Mouse (Mus musculus) MEL (cell line): ENCODE measurements around the gene Hdgf. TPM values are rescaled to one million over a fixed set of nuclear protein-coding genes. Genes with fewer than 3 reads are reported as not detected.

Experiments
- DNase-seq: peaks from one replicate; pipeline ENCODE4 v3.0.0; 2011; ENCODE audit warnings: low read depth, low spot score
- H3K27ac ChIP-seq: 2 replicates; pipeline ENCODE4 v1.5.1; 2012; ENCODE audit warnings: low read depth, mild to moderate bottlenecking, control low read depth, low read length, moderate library complexity; ENCODE audit not compliant: control insufficient read depth
- H3K27me3 ChIP-seq, 2 experiments: fragments of 150-350 bp in 1 of 2; sonication (generic) in 1 of 2; 2 replicates each; pipeline ENCODE4 v1.6.1; 2012; ENCODE audit warnings: low read length in 2 of 2, mild to moderate bottlenecking in 2 of 2, improper control_type of control experiment in 1 of 2, moderate library complexity in 1 of 2; ENCODE audit not compliant: insufficient read depth in 2 of 2, control insufficient read depth in 1 of 2
- H3K36me3 ChIP-seq, 2 experiments: 2 replicates each; pipeline ENCODE4 v1.6.1; 2012 to 2014; ENCODE audit warnings: low read length in 2 of 2, improper control_type of control experiment in 1 of 2, inconsistent platforms in 1 of 2, mild to moderate bottlenecking in 1 of 2; ENCODE audit not compliant: insufficient read depth in 2 of 2, control insufficient read depth in 1 of 2
- H3K4me1 ChIP-seq, 2 experiments: fragments of 150-350 bp in 1 of 2; sonication (generic) in 1 of 2; 2 replicates each; pipeline ENCODE4 v1.6.1; 2012; ENCODE audit warnings: low read length in 2 of 2, improper control_type of control experiment in 1 of 2, mild to moderate bottlenecking in 1 of 2; ENCODE audit not compliant: insufficient read depth in 2 of 2, control insufficient read depth in 1 of 2
- H3K4me3 ChIP-seq, 2 experiments: fragments of 150-350 bp in 1 of 2; sonication (generic) in 1 of 2; 2 replicates each; pipeline ENCODE4 v1.5.1; 2012; ENCODE audit warnings: low read depth in 2 of 2, low read length in 2 of 2, mild to moderate bottlenecking in 2 of 2, moderate library complexity in 2 of 2, control low read depth in 1 of 2, improper control_type of control experiment in 1 of 2; ENCODE audit not compliant: control insufficient read depth in 1 of 2, insufficient read depth in 1 of 2
- H3K79me2 ChIP-seq: 2 replicates; pipeline ENCODE4 v1.6.1; 2012; ENCODE audit warnings: mild to moderate bottlenecking, low read length, moderate library complexity; ENCODE audit not compliant: control insufficient read depth, poor library complexity, insufficient read depth
- H3K9ac ChIP-seq: 2 replicates; pipeline ENCODE4 v1.6.1; 2012; ENCODE audit warnings: low read depth, mild to moderate bottlenecking, control low read depth, low read length, moderate library complexity; ENCODE audit not compliant: control insufficient read depth, poor library complexity, severe bottlenecking
- H3K9me3 ChIP-seq: fragments of 150-350 bp; sonication (generic); replicated peaks from 2 replicates; pipeline ENCODE4 v1.6.1; 2012; ENCODE audit warnings: mild to moderate bottlenecking, low read length, improper control_type of control experiment, moderate library complexity; ENCODE audit not compliant: insufficient read depth
- BHLHE40 ChIP-seq: IDR thresholded peaks from 2 replicates; pipeline ENCODE4 v1.6.1; 2012; ENCODE audit warnings: low read depth, mild to moderate bottlenecking, inconsistent platforms, low read length, improper control_type of control experiment, borderline replicate concordance
- CTCF ChIP-seq, 3 experiments: IDR thresholded peaks in 2 of 3; conservative IDR thresholded peaks in 1 of 3; 2 replicates each; pipeline ENCODE4 v1.5.1; 2011 to 2012; ENCODE audit warnings: low read length in 3 of 3, low read depth in 2 of 3, mild to moderate bottlenecking in 2 of 3, improper control_type of control experiment in 1 of 3, inconsistent platforms in 1 of 3, mixed read lengths in 1 of 3, moderate library complexity in 1 of 3; ENCODE audit not compliant: control insufficient read depth in 1 of 3, insufficient read depth in 1 of 3, poor library complexity in 1 of 3, severe bottlenecking in 1 of 3
- EP300 ChIP-seq, 2 experiments: IDR thresholded peaks; 2 replicates each; pipeline ENCODE4 v1.6.1; 2011; ENCODE audit warnings: improper control_type of control experiment in 2 of 2, low read length in 2 of 2, low read depth in 1 of 2, mild to moderate bottlenecking in 1 of 2
- ETS1 ChIP-seq: IDR thresholded peaks from 2 replicates; pipeline ENCODE4 v1.6.1; 2012; ENCODE audit warnings: low read depth, mild to moderate bottlenecking, inconsistent platforms, low read length, improper control_type of control experiment, moderate library complexity
- GATA1 ChIP-seq: IDR thresholded peaks from 2 replicates; pipeline ENCODE4 v1.6.1; 2011; ENCODE audit warnings: low read depth, low read length, improper control_type of control experiment
- JUND ChIP-seq: IDR thresholded peaks from 2 replicates; pipeline ENCODE4 v1.6.1; 2011; ENCODE audit warnings: low read depth, mild to moderate bottlenecking, improper control_type of control experiment, low read length
- KAT2A ChIP-seq: conservative IDR thresholded peaks from 2 replicates; pipeline ENCODE4 v1.6.1; 2012; ENCODE audit warnings: low read depth, low read length, improper control_type of control experiment, inconsistent platforms
- MAFK ChIP-seq: IDR thresholded peaks from 2 replicates; pipeline ENCODE4 v1.6.1; 2011; ENCODE audit warnings: low read depth, mild to moderate bottlenecking, low read length, improper control_type of control experiment, borderline replicate concordance
- MAZ ChIP-seq: IDR thresholded peaks from 2 replicates; pipeline ENCODE4 v1.6.1; 2012; ENCODE audit warnings: low read depth, mild to moderate bottlenecking, inconsistent platforms, low read length, improper control_type of control experiment
- MXI1 ChIP-seq: IDR thresholded peaks from 2 replicates; pipeline ENCODE4 v1.6.1; 2011; ENCODE audit warnings: mild to moderate bottlenecking, low read depth, low read length, improper control_type of control experiment
- POLR2A ChIP-seq, 2 experiments: IDR thresholded peaks; 2 replicates each; pipeline ENCODE4 v1.6.1; 2011 to 2012; ENCODE audit warnings: low read length in 2 of 2, mild to moderate bottlenecking in 2 of 2, control low read depth in 1 of 2, improper control_type of control experiment in 1 of 2, low read depth in 1 of 2, moderate library complexity in 1 of 2; ENCODE audit not compliant: control insufficient read depth in 1 of 2, insufficient read depth in 1 of 2, poor library complexity in 1 of 2
- RCOR1 ChIP-seq: IDR thresholded peaks from 2 replicates; pipeline ENCODE4 v1.6.1; 2012; ENCODE audit warnings: low read depth, mild to moderate bottlenecking, inconsistent platforms, low read length, improper control_type of control experiment
- UBTF ChIP-seq: IDR thresholded peaks from 2 replicates; pipeline ENCODE4 v1.6.1; 2012; ENCODE audit warnings: low read depth, mild to moderate bottlenecking, inconsistent platforms, low read length, improper control_type of control experiment, moderate library complexity, borderline replicate concordance; ENCODE audit not compliant: insufficient read depth
- USF1 ChIP-seq: IDR thresholded peaks from 2 replicates; pipeline ENCODE4 v1.6.1; 2014; ENCODE audit warnings: low read depth, mild to moderate bottlenecking, inconsistent platforms, low read length, improper control_type of control experiment, moderate library complexity
- ZKSCAN1 ChIP-seq: IDR thresholded peaks from 2 replicates; pipeline ENCODE4 v1.6.1; 2012; ENCODE audit warnings: low read depth, mild to moderate bottlenecking, inconsistent platforms, low read length, improper control_type of control experiment, moderate library complexity
- ZNF384 ChIP-seq: IDR thresholded peaks from 2 replicates; pipeline ENCODE4 v1.6.1; 2012; ENCODE audit warnings: low read depth, mild to moderate bottlenecking, inconsistent platforms, low read length, improper control_type of control experiment
- polyA plus RNA-seq, 2 experiments: library from polyadenylated mRNA; stranded (reverse) in 1 of 2; unstranded in 1 of 2; fragments of >175 nt in 1 of 2; fragments of >200 nt in 1 of 2; gene quantifications; 2 replicates each; pipeline versions ENCODE4 v1.2.1 to v1.2.4; 2012; ENCODE audit warnings: low replicate concordance in 2 of 2, low read depth in 1 of 2; ENCODE audit not compliant: insufficient read length in 2 of 2, insufficient read depth in 1 of 2, missing spikeins in 1 of 2
- total RNA-seq: library from RNA; depleted of rRNA; stranded (reverse); fragments of 300-350 nt; gene quantifications from 2 replicates; pipeline ENCODE4 v1.2.3, GENCODE M21; 2012

The Hdgf gene
- total and polyA plus RNA-seq, 3 experiments = 369 to 1,503 (median 519) TPM

DNA sequence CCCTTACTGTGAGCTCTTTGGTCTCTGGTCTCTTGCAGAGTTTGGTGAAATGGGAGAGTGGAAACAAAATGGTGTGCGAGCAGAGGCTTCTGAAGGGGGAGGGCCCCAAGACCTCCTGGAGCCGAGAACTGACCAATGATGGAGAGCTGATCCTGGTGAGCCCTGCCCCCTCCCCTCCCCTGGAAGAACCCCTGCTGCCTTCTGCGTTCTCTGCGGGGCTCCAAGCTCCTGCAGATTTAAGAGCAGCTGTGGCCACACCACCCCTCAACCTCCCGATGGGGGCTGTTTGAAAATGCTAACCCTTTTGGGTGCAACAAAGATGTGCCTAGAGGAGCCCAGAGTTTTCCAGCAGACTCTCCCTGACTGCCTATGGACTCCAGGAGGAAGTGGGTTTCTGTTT, 46.3 kb downstream of the Hdgf start:
- TF ChIP-seq EP300 (IDR thresholded peaks at IDR 0.05; ENCODE audit: low read depth in 1 of 2, low read length in 2 of 2) (no peak), ETS1 (no peak), JUND (no peak)
- Histone ChIP-seq H3K4me3 (no peak overlapping the region), H3K27me3 (no peaks in the 10 kb centered on the region)

DNA sequence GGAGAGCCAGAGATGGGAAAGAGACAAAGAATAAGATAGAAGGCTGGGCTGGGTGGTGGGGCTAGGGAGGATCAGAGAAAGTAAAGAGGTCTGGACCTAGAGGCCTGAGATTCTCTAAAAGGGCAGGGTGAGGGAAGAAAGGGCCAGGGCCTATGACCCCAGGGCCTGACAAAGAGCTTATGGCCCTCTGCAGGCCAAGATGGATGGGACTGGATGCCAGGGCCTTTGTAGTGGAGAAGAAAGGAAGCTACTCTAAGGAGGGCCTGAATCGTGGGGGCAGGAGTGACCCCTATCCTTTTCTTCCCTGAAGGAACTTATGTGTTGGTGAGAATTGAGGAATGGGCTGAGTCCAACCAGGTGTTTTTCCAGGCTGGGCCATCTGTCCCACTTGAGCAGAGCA, 51.9 kb downstream of the Hdgf start:
- Histone ChIP-seq H3K9ac (no peak overlapping the region), H3K4me3 (no peak overlapping the region), H3K27me3 (no peaks in the 10 kb centered on the region), H3K27ac (no peak overlapping the region), H3K36me3 (no peaks in the 10 kb centered on the region), H3K9me3 (no peaks in the 10 kb centered on the region), H3K79me2 (no peaks in the 10 kb centered on the region), H3K4me1 (peaks cover 0 to 10% of the 10 kb centered on the region in 2 experiments; a peak in 2 of 4 replicates)
- DNase-seq = no peak
- TF ChIP-seq CTCF (IDR thresholded peaks at IDR 0.05 in 2 of 3, conservative IDR thresholded peaks at IDR 0.05 in 1 of 3; ENCODE audit: control insufficient read depth in 1 of 3, insufficient read depth in 1 of 3, low read depth in 2 of 3, low read length in 3 of 3, poor library complexity in 1 of 3, severe bottlenecking in 1 of 3) (no peak), RCOR1 (no peak), MXI1 (no peak), BHLHE40 (no peak), POLR2A (IDR thresholded peaks at IDR 0.05; ENCODE audit: control insufficient read depth in 1 of 2, insufficient read depth in 1 of 2, low read depth in 1 of 2, low read length in 2 of 2, poor library complexity in 1 of 2) (no peak), KAT2A (no peak), UBTF (no peak), ZKSCAN1 (no peak)

More for the DNA sequence above, 46.3 kb downstream of the Hdgf start:
- Histone ChIP-seq H3K4me1 (no peaks in the 10 kb centered on the region), H3K9me3 (no peaks in the 10 kb centered on the region), H3K36me3 (no peaks in the 10 kb centered on the region), H3K9ac (no peak overlapping the region), H3K27ac (no peak overlapping the region), H3K79me2 (no peaks in the 10 kb centered on the region)
- no peak for DNase-seq

DNA sequence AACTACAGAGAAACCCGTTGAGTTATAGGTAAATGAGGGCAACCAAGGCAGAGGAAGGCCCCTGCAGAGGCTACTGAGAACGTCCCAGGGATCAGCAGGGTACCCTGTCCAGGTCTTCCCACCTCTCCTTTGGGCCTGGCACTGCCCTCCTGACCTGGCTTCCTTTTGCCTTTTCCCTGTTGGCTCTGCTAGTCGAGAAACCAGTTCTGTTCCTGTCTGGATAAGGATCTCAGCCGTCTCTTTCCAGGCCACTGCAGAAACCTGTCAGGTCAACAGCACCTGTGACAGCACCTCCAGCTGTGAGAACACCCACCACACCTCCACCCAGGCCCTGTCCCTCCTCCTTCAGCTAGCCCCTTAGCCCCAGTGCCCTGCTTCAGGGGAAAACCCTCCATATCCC, 52.4 kb downstream of the Hdgf start:
- Histone ChIP-seq H3K4me3 (no peak overlapping the region), H3K9me3 (no peaks in the 10 kb centered on the region), H3K4me1 (peaks cover 0 to 10% of the 10 kb centered on the region in 2 experiments; a peak in 2 of 4 replicates), H3K27ac (no peak overlapping the region), H3K79me2 (no peaks in the 10 kb centered on the region), H3K9ac (no peak overlapping the region), H3K27me3 (no peaks in the 10 kb centered on the region), H3K36me3 (no peaks in the 10 kb centered on the region)
- TF ChIP-seq GATA1 (no peak), MXI1 (no peak), MAFK (no peak), ZNF384 (no peak), ETS1 (no peak), MAZ (no peak), USF1 (no peak), RCOR1 (no peak)
- DNase-seq = no peak
